Mouse (Mus musculus) gastrocnemius, postnatal 14 days (tissue): ENCODE measurements at regions not wholly inside any gene's neighbourhood (a gene's known extent, or its start where the extent isn't known, plus 50 kb on each side); places are given as distances from the start of the nearest gene placed in this dataset.

Source experiments
- DNase-seq: peaks from one replicate; pipeline ENCODE4 v3.0.0; 2021; ENCODE audit warnings: mixed read lengths
- intact Hi-C: fragments of 180-260 bp; cut with DNase I; formaldehyde crosslinking; loops from one replicate; pipeline ENCODE4 v1.15.1; 2025; ENCODE audit warnings: low total_unique reads

- intact Hi-C loops, result no loop called here
- no peak for DNase-seq
Observed at GRCm38 (mm10) chr8:6011182-6011581, 906.0 kb upstream of the Slc10a2 start.

GRCm38 (mm10) chr8:6010712-6011111, 905.6 kb upstream of the Slc10a2 start:
- DNase-seq, result no peak
- intact Hi-C loops, result no loop called here

DNA sequence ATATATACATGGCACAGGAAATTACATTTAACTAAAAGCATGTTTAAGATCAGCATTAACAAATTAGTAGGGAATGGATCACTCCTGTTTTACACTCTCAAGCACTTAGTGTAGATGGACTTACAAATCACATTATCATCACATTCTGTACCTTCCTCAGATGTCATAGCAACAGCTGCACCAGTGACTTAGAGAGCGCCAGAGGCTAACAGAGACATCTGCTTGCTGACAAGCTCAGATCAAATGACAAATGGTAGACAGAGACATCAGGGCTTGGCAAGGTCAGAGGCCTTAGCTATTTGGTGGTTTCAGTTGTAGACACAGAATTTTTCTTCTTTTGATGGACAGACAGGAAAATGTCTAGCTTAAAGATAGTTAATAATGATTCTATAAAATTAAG, 897.5 kb upstream of the Slc10a2 start:
- intact Hi-C loops, result no loop called here

GRCm38 (mm10) chr8:5994846-5995245, 889.7 kb upstream of the Slc10a2 start:
- intact Hi-C loops, result no loop called here
- DNase-seq, result no peak

More for the DNA sequence above, 897.5 kb upstream of the Slc10a2 start:
- DNase-seq, result no peak

GRCm38 (mm10) chr8:5965403-5966015, 860.4 kb upstream of the Slc10a2 start:
- intact Hi-C loops, result no loop called here
- no peak for DNase-seq

DNA sequence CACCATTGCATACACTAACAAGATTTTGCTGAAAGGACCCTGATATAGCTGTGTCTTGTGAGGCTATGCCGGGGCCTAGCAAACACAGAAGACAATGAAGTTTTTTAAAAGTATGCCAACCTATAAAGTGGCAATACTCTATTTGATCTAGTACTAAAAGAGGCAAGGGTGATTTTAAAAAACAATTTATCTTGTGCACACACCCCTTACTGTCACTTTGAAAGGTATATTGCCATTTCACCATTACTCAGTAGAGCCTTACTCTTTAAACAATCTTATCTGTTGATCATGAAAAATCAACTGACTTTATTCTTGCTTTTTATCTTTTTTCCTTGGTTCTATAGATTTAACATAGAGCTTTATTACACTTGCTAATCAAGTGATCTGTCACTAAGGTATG, 859.1 kb upstream of the Slc10a2 start:
- DNase-seq, result no peak
- intact Hi-C loops, result no loop called here

DNA sequence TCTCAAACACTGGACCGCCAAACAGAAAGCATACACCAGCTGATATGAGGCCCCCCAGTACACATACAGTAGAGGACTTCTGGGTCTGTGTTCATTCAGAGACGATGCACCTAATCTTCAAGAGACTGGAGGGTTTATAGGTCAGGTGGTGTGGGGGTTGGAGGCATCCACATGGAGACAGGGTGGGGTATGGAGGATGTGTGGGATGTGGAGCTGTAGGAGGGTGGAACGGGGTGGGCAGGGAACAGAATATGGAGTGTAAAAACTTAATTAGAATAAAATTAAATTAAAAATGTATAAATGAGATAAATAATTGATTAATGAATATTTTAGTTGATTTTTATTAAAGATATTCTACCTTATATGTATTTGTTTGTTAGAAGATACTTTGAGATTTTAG, 832.9 kb upstream of the Slc10a2 start:
- DNase-seq, result no peak
- intact Hi-C loops, result no loop called here

DNA sequence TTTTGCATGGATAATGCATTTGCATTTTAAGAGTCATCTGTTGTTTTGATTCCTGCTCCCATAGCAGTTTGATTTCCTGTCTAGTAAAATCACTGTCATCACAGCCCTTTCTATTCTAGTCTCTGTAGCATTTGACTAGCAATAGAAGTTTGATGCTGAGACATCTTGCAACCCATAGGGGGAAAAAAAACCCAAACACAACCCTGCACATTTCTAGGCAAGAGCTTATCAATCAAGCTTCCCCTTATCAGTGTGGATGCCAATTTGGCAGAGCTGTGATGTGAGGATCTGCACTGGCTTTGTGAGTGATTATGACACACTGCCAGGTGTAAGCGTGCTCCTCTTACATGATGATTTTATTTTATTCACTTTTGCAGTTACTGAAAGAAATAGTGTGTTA, 813.0 kb upstream of the Slc10a2 start:
- intact Hi-C loops, result no loop called here
- DNase-seq, result no peak
